Mouse (Mus musculus): ENCODE measurements around the gene Itpr2. TPM values are rescaled to one million over a fixed set of nuclear protein-coding genes. Genes with fewer than 3 reads are reported as not detected.

The Itpr2 gene
- polyA plus RNA-seq, 1 experiment from 2014 or later, result 6.1 TPM

DNA sequence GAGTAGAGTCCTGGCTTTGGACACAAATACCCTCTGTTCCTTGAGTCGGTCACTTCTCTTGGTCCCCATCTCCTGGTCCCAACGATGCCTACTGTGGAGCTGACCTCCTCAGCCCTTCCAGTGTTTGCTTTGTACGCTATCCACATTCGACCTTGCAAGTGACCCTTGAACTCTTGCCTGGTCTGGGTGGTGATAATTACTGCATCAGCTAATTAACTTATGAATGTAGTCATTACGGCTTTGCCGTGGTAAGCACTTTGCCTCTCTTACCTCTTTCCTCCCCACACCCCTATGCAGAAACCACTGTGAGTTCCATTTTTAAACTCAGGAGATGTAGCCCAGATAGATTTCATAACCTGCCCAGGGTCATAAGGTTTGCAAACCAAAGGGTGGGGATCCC is 1.8 kb downstream of the Itpr2 start:
- no peak overlapping the region for H3K4me2 ChIP-seq (ENCODE audit: low read depth, low read length)

GRCm38 (mm10) chr6:146499566-146499965 is 2.5 kb downstream of the Itpr2 start:
- H3K9me3 ChIP-seq (ENCODE audit: control insufficient read depth, low read length), result no peaks in the 10 kb centered on the region
- H3K4me1 ChIP-seq (ENCODE audit: control insufficient read depth, insufficient read depth, low read length), result peaks cover 6% of the 10 kb centered on the region
- no peak overlapping the region for H3K9ac ChIP-seq (replicated peaks; ENCODE audit: low read depth, low read length)
- no peak for ATAC-seq (ENCODE audit: low read depth)
- H3K27me3 ChIP-seq (ENCODE audit: control insufficient read depth, insufficient read depth, low read length), result 0 out of 2 replicates have a peak, but pooled peaks cover 3% of the 10 kb centered on the region
- no peak overlapping the region for H3K4me2 ChIP-seq (ENCODE audit: low read depth, low read length)
- no peak overlapping the region for H3K4me3 ChIP-seq (ENCODE audit: low read depth, low read length)
- H3K27ac ChIP-seq (ENCODE audit: low read depth, low read length), result no peak overlapping the region
- WGBS, result 78% methylated on average over 4 of the region's 4 CpGs
- H3K36me3 ChIP-seq (ENCODE audit: control insufficient read depth, insufficient read depth, low read length), result no peaks in the 10 kb centered on the region

More for the DNA sequence above, 1.8 kb downstream of the Itpr2 start:
- H3K9me3 ChIP-seq (ENCODE audit: control insufficient read depth, low read length), result no peaks in the 10 kb centered on the region
- H3K4me3 ChIP-seq (ENCODE audit: low read depth, low read length), result no peak overlapping the region
- no peaks in the 10 kb centered on the region for H3K36me3 ChIP-seq (ENCODE audit: control insufficient read depth, insufficient read depth, low read length)
- H3K27me3 ChIP-seq (ENCODE audit: control insufficient read depth, insufficient read depth, low read length), result 0 out of 2 replicates have a peak, but pooled peaks cover 3% of the 10 kb centered on the region
- H3K9ac ChIP-seq (replicated peaks; ENCODE audit: low read depth, low read length), result no peak overlapping the region
- WGBS, result 70% methylated on average over 6 of the region's 6 CpGs
- ATAC-seq (ENCODE audit: low read depth), result no peak
- H3K27ac ChIP-seq (ENCODE audit: low read depth, low read length), result no peak overlapping the region
- peaks cover 6% of the 10 kb centered on the region for H3K4me1 ChIP-seq (ENCODE audit: control insufficient read depth, insufficient read depth, low read length)

GRCm38 (mm10) chr6:146498416-146498815 is 3.6 kb downstream of the Itpr2 start:
- peaks cover 6% of the 10 kb centered on the region for H3K4me1 ChIP-seq (ENCODE audit: control insufficient read depth, insufficient read depth, low read length)
- H3K4me2 ChIP-seq (ENCODE audit: low read depth, low read length), result no peak overlapping the region
- no peak overlapping the region for H3K9ac ChIP-seq (replicated peaks; ENCODE audit: low read depth, low read length)
- no peaks in the 10 kb centered on the region for H3K9me3 ChIP-seq (ENCODE audit: control insufficient read depth, low read length)
- H3K4me3 ChIP-seq (ENCODE audit: low read depth, low read length), result no peak overlapping the region
- H3K36me3 ChIP-seq (ENCODE audit: control insufficient read depth, insufficient read depth, low read length), result no peaks in the 10 kb centered on the region
- 89% methylated on average over 3 of the region's 3 CpGs for WGBS
- H3K27me3 ChIP-seq (ENCODE audit: control insufficient read depth, insufficient read depth, low read length), result 0 out of 2 replicates have a peak, but pooled peaks cover 3% of the 10 kb centered on the region
- ATAC-seq (ENCODE audit: low read depth), result no peak
- H3K27ac ChIP-seq (ENCODE audit: low read depth, low read length), result no peak overlapping the region

DNA sequence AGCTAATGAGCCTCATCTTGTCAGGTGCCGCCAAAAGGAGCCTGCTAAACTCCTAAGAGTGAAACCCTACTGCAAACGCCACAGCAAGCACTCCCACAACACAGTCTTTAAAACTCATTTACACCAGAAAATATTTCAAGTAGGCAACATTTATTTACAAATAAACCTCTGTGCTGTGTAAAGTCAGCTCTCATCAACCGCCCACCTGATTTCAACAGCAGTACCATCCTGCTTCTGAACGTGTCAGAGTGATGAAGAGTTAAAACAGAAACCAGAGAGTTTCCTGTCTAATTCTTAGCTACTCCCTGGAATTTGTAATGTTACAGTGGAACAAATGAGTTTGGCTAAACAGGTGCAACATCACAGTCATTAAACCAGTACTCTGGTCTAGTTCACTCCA is 4.2 kb downstream of the Itpr2 start:
- no peak overlapping the region for H3K4me3 ChIP-seq (ENCODE audit: low read depth, low read length)
- ATAC-seq (ENCODE audit: low read depth), result no peak
- H3K4me2 ChIP-seq (ENCODE audit: low read depth, low read length), result no peak overlapping the region
- 0 out of 2 replicates have a peak, but pooled peaks cover under 1% of the 10 kb centered on the region for H3K27me3 ChIP-seq (ENCODE audit: control insufficient read depth, insufficient read depth, low read length)
- no peak overlapping the region for H3K27ac ChIP-seq (ENCODE audit: low read depth, low read length)
- no peaks in the 10 kb centered on the region for H3K9me3 ChIP-seq (ENCODE audit: control insufficient read depth, low read length)
- H3K9ac ChIP-seq (replicated peaks; ENCODE audit: low read depth, low read length), result no peak overlapping the region
- 82% methylated on average over 4 of the region's 4 CpGs for WGBS
- no peaks in the 10 kb centered on the region for H3K36me3 ChIP-seq (ENCODE audit: control insufficient read depth, insufficient read depth, low read length)
- peaks cover 5% of the 10 kb centered on the region for H3K4me1 ChIP-seq (ENCODE audit: control insufficient read depth, insufficient read depth, low read length)

GRCm38 (mm10) chr6:146497435-146497834 is 4.6 kb downstream of the Itpr2 start:
- Histone ChIP-seq H3K4me2 (ENCODE audit: low read depth, low read length) (no peak overlapping the region), H3K27ac (ENCODE audit: low read depth, low read length) (no peak overlapping the region), H3K4me3 (ENCODE audit: low read depth, low read length) (no peak overlapping the region), H3K9me3 (ENCODE audit: control insufficient read depth, low read length) (no peaks in the 10 kb centered on the region), H3K9ac (replicated peaks; ENCODE audit: low read depth, low read length) (no peak overlapping the region), H3K27me3 (ENCODE audit: control insufficient read depth, insufficient read depth, low read length) (no peaks in the 10 kb centered on the region), H3K36me3 (ENCODE audit: control insufficient read depth, insufficient read depth, low read length) (no peaks in the 10 kb centered on the region), H3K4me1 (ENCODE audit: control insufficient read depth, insufficient read depth, low read length) (peaks cover under 1% of the 10 kb centered on the region)
- no peak for ATAC-seq (ENCODE audit: low read depth)
- WGBS, result 72% methylated on average over 3 of the region's 3 CpGs

GRCm38 (mm10) chr6:146491680-146492079 is 10.3 kb downstream of the Itpr2 start:
- Histone ChIP-seq H3K27me3 (ENCODE audit: control insufficient read depth, insufficient read depth, low read length) (no peaks in the 10 kb centered on the region), H3K4me3 (ENCODE audit: low read depth, low read length) (no peak overlapping the region), H3K36me3 (ENCODE audit: control insufficient read depth, insufficient read depth, low read length) (no peaks in the 10 kb centered on the region), H3K9ac (replicated peaks; ENCODE audit: low read depth, low read length) (no peak overlapping the region), H3K4me2 (ENCODE audit: low read depth, low read length) (no peak overlapping the region), H3K4me1 (ENCODE audit: control insufficient read depth, insufficient read depth, low read length) (no peaks in the 10 kb centered on the region), H3K27ac (ENCODE audit: low read depth, low read length) (no peak overlapping the region), H3K9me3 (ENCODE audit: control insufficient read depth, low read length) (no peaks in the 10 kb centered on the region)
- WGBS, result 89% methylated on average over 2 of the region's 2 CpGs
- ATAC-seq (ENCODE audit: low read depth), result no peak

DNA sequence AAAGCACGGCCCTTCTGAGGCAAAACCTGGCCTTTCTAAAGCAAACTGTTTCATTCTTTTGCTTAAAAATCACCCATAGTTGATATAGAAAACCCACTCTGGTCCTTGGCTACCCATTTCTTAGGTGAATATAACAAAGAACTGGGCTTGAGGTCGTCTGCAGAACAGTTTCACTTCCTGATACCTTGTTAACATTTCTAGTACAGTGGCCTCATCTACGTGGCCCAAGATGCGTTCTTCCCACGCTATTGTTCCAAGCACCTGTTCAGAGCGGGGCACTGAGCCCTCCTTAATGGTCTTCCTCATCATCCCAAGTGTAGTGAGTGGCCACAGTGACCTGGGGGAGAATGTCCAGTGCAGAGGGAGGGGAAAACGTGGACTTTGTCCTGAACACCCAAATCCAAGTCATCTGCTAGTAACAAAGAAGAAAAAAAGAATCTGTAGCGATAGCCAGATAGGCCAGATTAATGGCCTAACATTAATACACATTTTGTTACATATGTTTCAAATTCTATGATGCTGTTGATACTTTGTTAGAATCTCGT is 11.5 kb downstream of the Itpr2 start:
- H3K4me3 ChIP-seq (ENCODE audit: low read depth, low read length), result no peak overlapping the region
- 88% methylated on average over 9 of the region's 9 CpGs for WGBS
- H3K4me2 ChIP-seq (ENCODE audit: low read depth, low read length), result no peak overlapping the region

GRCm38 (mm10) chr6:146489841-146490240 is 12.2 kb downstream of the Itpr2 start:
- ATAC-seq (ENCODE audit: low read depth), result no peak
- no peak overlapping the region for H3K4me2 ChIP-seq (ENCODE audit: low read depth, low read length)
- no peaks in the 10 kb centered on the region for H3K27me3 ChIP-seq (ENCODE audit: control insufficient read depth, insufficient read depth, low read length)
- 90% methylated on average over 6 of the region's 6 CpGs for WGBS
- H3K27ac ChIP-seq (ENCODE audit: low read depth, low read length), result no peak overlapping the region
- H3K4me3 ChIP-seq (ENCODE audit: low read depth, low read length), result no peak overlapping the region
- H3K9me3 ChIP-seq (ENCODE audit: control insufficient read depth, low read length), result no peaks in the 10 kb centered on the region
- no peak overlapping the region for H3K9ac ChIP-seq (replicated peaks; ENCODE audit: low read depth, low read length)
- H3K36me3 ChIP-seq (ENCODE audit: control insufficient read depth, insufficient read depth, low read length), result no peaks in the 10 kb centered on the region
- no peaks in the 10 kb centered on the region for H3K4me1 ChIP-seq (ENCODE audit: control insufficient read depth, insufficient read depth, low read length)

More for the DNA sequence above, 11.5 kb downstream of the Itpr2 start:
- H3K4me1 ChIP-seq (ENCODE audit: control insufficient read depth, insufficient read depth, low read length), result no peaks in the 10 kb centered on the region
- no peaks in the 10 kb centered on the region for H3K27me3 ChIP-seq (ENCODE audit: control insufficient read depth, insufficient read depth, low read length)
- no peaks in the 10 kb centered on the region for H3K36me3 ChIP-seq (ENCODE audit: control insufficient read depth, insufficient read depth, low read length)
- no peak overlapping the region for H3K27ac ChIP-seq (ENCODE audit: low read depth, low read length)
- H3K9ac ChIP-seq (replicated peaks; ENCODE audit: low read depth, low read length), result no peak overlapping the region
- no peak for ATAC-seq (ENCODE audit: low read depth)
- H3K9me3 ChIP-seq (ENCODE audit: control insufficient read depth, low read length), result no peaks in the 10 kb centered on the region

DNA sequence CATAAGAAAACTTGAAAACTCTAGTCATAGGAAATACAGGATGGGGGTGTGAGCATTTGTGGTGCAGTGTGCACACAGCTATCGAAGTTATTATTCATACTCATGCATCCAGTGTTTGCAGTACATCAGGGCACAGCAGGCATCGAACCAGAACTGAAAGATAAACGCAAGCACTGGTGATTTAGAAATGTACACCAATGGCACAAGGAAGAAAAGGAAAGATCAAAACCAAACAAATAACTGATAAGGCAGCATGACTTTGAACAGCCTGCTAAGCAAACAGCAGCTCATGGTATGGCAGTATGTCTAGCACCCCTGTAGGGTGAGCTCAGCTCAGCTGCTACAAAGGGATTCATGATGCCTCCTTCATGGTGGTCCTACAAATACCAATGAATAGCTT is 13.3 kb downstream of the Itpr2 start:
- no peaks in the 10 kb centered on the region for H3K36me3 ChIP-seq (ENCODE audit: control insufficient read depth, insufficient read depth, low read length)
- ATAC-seq (ENCODE audit: low read depth), result no peak
- H3K27me3 ChIP-seq (ENCODE audit: control insufficient read depth, insufficient read depth, low read length), result no peaks in the 10 kb centered on the region
- no peaks in the 10 kb centered on the region for H3K9me3 ChIP-seq (ENCODE audit: control insufficient read depth, low read length)
- no peak overlapping the region for H3K9ac ChIP-seq (replicated peaks; ENCODE audit: low read depth, low read length)
- no peak overlapping the region for H3K4me2 ChIP-seq (ENCODE audit: low read depth, low read length)
- no peaks in the 10 kb centered on the region for H3K4me1 ChIP-seq (ENCODE audit: control insufficient read depth, insufficient read depth, low read length)
- no peak overlapping the region for H3K4me3 ChIP-seq (ENCODE audit: low read depth, low read length)
- WGBS, result 88% methylated on average over 3 of the region's 3 CpGs
- H3K27ac ChIP-seq (ENCODE audit: low read depth, low read length), result no peak overlapping the region

Measured in neural tube, embryonic 14.5 days (tissue).